Mouse (Mus musculus) left cerebral cortex, postnatal 10 days (tissue): ENCODE measurements around the gene Plekha7. TPM values are rescaled to one million over a fixed set of nuclear protein-coding genes. Genes with fewer than 3 reads are reported as not detected.
"Not testable (repeated sequence)": the region's sequence is repeated elsewhere in the genome, so short reads cannot be mapped to it uniquely, and the experiment has no call there.

Experiments
- DNase-seq, 2 experiments: peaks; one replicate each; pipeline ENCODE4 v3.0.0; 2021 to 2022; ENCODE audit warnings: low spot score in 2 of 2, mixed read lengths in 1 of 2; ENCODE audit errors: extremely low spot score in 1 of 2
- intact Hi-C: fragments of 180-260 bp; cut with DNase I; formaldehyde crosslinking; loops from one replicate; pipeline ENCODE4 v1.15.1; 2025
- total RNA-seq, 2 experiments: library from RNA; stranded (reverse); gene quantifications; 2 replicates each; pipeline ENCODE4 v1.2.3; 2021

Plekha7 gene
- total RNA-seq, 2 experiments from 2014 or later: 18.7 to 23.6 TPM

GRCm38 (mm10) chr7:116127052-116127451 is 181.1 kb downstream of the Plekha7 start:
- no peak for DNase-seq
- intact Hi-C loops: no loop called here

- intact Hi-C loops: no loop called here
Measured at GRCm38 (mm10) chr7:116125671-116126070, 182.5 kb downstream of the Plekha7 start.

GRCm38 (mm10) chr7:116124057-116124456 is 184.1 kb downstream of the Plekha7 start:
- intact Hi-C loops: no loop called here
- DNase-seq: no peak

More at GRCm38 (mm10) chr7:116125671-116126070, 182.5 kb downstream of the Plekha7 start:
- DNase-seq: no peak

DNA sequence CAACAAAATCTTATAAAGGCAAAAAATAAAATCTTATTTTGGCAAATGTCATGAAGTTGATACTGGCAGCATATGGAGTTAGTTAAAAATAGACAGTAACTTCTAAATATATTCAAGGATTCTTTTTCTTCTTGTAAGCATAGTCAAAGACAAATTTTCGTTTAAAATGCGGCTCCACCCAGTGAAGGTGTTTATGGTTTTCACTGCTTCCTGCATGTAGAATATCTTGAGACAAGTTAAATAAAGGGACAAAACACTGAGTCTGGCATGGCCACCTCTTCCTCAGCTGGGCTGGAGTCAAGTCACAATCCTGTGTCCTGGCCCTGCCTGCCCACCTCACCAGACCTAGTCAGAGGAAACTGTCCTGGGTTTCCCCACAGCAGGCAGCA is 184.6 kb downstream of the Plekha7 start:
- no peak for DNase-seq
- intact Hi-C loops: no loop called here

- peak; percentile 43 to 64 for DNase-seq
- intact Hi-C loops: no loop called here
Measured at GRCm38 (mm10) chr7:116122981-116123596, 185.1 kb downstream of the Plekha7 start.

DNA sequence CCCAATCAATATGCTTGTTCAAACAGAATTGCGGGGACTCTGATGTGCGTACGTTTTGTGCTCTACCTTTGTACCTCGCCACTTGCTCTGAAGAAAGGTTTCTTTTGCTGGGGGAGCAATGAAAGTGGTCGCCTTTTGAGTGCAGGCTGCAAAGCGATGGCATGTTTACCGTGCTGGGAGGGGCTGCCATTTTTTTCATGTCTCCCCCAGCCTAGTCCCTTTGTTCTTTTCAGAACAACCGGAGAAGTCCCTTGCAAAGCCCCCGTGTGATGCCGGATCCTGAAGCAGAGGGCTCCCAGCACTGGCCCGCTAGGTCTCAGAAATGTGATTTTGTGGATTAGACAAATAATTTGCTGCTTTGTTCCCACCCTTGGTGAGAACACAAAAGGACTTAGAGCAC is 187.0 kb downstream of the Plekha7 start:
- intact Hi-C loops: no loop called here
- DNase-seq: no peak

DNA sequence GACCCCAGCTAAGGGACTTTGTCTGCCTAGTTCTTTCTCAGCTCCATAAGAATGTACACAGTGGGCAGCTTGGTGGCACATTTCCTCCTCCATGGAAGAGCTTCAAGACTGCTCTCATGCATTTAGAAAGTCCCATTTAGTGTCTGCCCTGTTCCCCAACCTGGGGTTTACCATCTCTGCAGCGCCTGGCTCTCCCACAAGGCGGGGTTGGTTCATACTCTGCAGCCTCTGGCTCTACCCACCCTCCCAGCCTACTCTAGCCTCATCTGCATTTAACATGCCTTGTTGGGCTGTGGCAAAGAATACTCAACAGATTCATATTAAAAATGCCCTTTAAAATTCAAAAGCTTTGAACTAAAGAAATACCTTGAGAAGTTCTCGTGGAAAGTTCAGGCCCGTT is 187.4 kb downstream of the Plekha7 start:
- no peak for DNase-seq
- intact Hi-C loops: no loop called here

- intact Hi-C loops: no loop called here
- no peak for DNase-seq
Measured at GRCm38 (mm10) chr7:116119306-116119857, 188.8 kb downstream of the Plekha7 start.

GRCm38 (mm10) chr7:116115991-116116390 is 192.2 kb downstream of the Plekha7 start:
- intact Hi-C loops: no loop called here
- no peak for DNase-seq

- intact Hi-C loops: no loop called here
- no peak for DNase-seq
Measured at GRCm38 (mm10) chr7:116115216-116115930, 192.8 kb downstream of the Plekha7 start.

GRCm38 (mm10) chr7:116111546-116111945 is 196.6 kb downstream of the Plekha7 start:
- intact Hi-C loops: no loop called here
- no peak for DNase-seq

- DNase-seq: no peak
- intact Hi-C loops: no loop called here
Measured at GRCm38 (mm10) chr7:116110661-116111060, 197.5 kb downstream of the Plekha7 start.

DNA sequence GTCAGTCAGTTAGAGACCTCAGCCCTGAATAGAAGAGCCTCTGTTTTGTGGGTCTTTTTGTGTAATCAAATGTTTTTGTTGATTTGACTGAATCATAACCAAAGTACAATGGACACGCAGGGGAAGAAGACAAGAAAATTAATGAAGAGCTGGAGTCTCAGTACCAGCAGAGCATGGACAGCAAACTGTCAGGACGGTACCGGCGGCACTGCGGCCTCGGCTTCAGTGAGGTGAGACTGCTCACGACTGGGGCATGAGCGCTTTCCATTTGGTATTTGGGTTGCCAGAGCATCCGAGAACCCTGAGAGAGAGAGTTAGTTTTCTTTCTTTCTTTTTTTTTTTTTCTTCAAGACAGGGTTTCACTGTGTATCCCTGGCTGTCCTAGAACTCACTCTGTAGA is 205.1 kb downstream of the Plekha7 start:
- intact Hi-C loops: no loop called here

DNA sequence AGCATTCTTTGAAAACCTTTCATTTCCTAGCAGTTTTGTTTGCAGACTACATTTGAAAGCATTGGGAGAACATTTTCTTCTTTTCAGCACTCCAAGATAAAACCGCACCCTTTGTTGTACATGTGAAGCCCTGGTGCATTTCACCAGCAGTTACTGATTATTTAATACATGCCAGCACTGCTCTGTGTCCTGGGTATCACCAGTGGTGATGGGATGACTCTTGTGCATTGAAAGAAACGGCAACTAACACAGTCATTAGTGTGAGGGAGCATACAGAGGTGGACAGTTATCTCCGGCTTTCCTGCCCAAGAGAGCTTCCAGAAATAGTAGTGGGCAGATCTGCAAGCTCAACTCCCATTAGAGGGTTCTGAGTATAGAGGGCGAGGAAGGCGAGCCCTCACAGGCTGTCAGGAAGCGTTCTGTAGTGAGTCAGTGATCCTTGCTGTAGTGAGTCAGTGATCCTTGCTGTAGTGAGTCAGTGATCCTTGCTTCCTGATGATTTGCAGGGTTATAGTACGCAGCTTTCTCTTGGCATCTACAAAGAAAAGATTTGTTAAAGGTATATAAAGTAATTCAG is 208.1 kb downstream of the Plekha7 start:
- intact Hi-C loops: no loop called here
- DNase-seq: no peak

More for the DNA sequence above, 205.1 kb downstream of the Plekha7 start:
- no peak for DNase-seq

DNA sequence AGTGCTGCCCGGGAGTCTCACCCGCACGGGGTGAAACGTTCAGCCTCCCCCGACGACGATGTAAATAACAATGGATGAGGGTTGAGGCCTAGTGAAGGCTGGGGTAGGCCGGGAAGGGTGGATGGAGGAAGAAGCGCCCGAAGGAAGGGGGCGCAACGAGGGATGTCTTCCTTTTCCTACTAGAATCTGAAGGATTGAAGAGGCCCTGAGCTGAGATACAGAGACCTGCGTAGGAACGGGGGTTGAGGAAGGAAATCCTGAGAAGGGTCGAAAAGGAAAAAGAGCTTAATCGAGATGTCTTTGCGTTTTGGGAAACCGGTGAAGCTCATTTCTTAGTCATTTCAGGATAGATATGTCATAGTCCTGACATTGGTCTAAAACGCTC is 214.7 kb downstream of the Plekha7 start:
- intact Hi-C loops: no loop called here
- DNase-seq: no peak

- intact Hi-C loops: no loop called here
- peak; percentile 95 to 97 for DNase-seq
Measured at GRCm38 (mm10) chr7:116092710-116093465, 215.3 kb downstream of the Plekha7 start.

DNA sequence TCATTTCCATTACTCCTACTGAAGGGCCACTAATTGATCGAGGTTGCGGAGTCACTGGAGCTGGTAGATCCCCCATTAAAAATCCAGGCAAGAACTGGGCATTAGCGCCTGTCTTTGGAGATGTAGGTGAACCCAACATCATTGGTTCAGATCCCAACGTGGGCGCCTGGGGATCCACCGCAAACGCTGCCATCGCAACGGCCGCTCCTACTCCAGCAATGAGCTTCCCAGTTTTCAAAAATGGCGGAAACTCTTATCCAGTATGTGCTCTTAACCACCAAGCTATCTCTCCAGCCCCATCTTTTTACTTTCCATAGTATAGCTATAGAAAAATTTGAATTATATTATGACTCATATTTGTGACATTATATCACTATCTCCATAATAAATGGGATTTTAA is 223.8 kb downstream of the Plekha7 start, which contains the start of gene Gm4353:
Gene Gm4353, minus strand, starts transcription at position 270 of the 400 bp plus-strand sequence.
- intact Hi-C loops, DNase-seq: not testable (repeated sequence)
